Mouse (Mus musculus) heart, postnatal 0 days (tissue): ENCODE measurements around the gene Adgrf5.

ENCODE experiments used
- CTCF ChIP-seq: IDR thresholded peaks from 2 replicates; pipeline ENCODE4 v1.5.1; 2016; ENCODE audit warnings: antibody characterized with exemption, control low read depth, low read depth
- EP300 ChIP-seq: IDR thresholded peaks from 2 replicates; pipeline ENCODE4 v1.6.1; 2016; ENCODE audit warnings: antibody characterized with exemption, low read depth

DNA sequence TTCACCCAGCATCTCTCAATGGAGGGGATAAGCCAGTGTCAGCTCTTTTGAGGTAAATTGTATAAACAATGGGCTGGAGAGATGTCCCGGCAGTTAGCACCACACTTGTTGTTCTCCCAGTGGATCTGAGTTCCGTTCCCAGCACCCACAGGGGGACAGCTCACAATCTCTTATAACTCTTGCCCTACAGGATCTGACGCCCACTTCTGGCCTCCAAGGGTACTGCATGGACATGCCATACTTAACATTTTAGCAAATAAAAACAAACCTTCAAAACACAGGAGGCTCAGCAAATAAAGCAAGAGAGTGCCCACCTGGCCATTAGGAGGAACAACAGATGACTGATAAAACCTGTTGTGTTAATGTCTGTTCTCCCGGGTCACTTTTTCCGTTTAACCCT, 59.0 kb downstream of the Adgrf5 start:
- TF ChIP-seq CTCF (no peak), EP300 (no peak)
